Mouse (Mus musculus) thymus, postnatal 4 days (tissue): ENCODE measurements around the gene Fen1.
A peak's percentile ranks its signal among the peaks of the same experiment; 100 is the strongest.

Experiments
- DNase-seq: peaks from one replicate; pipeline ENCODE4 v3.0.0; 2021

Fen1 gene

GRCm38 (mm10) chr19:10203848-10204615 lies at the start of gene Fen1, which contains the start of gene Tmem258:
Fen1 (minus strand) TSS chr19:10204169.
Tmem258 (plus strand) TSS chr19:10204014.
- DNase-seq, result peak; percentile 93

GRCm38 (mm10) chr19:10248128-10248527 lies 44.2 kb upstream of the Fen1 start:
- DNase-seq, result no peak

GRCm38 (mm10) chr19:10247165-10247564 lies 43.2 kb upstream of the Fen1 start:
- no peak for DNase-seq

- peak; percentile 77 for DNase-seq
Observed at GRCm38 (mm10) chr19:10244183-10244582, 40.2 kb upstream of the Fen1 start.

GRCm38 (mm10) chr19:10242916-10243315 lies 38.9 kb upstream of the Fen1 start:
- DNase-seq, result no peak

- DNase-seq, result peak; percentile 86
Observed at GRCm38 (mm10) chr19:10240654-10241305, 36.8 kb upstream of the Fen1 start, which contains the start of gene Myrf. Myrf (minus strand) TSS chr19:10240748.

- no peak for DNase-seq
Observed at GRCm38 (mm10) chr19:10239975-10240653, 36.1 kb upstream of the Fen1 start.

- no peak for DNase-seq
Observed at GRCm38 (mm10) chr19:10239419-10239818, 35.5 kb upstream of the Fen1 start.

GRCm38 (mm10) chr19:10238477-10238876 lies 34.5 kb upstream of the Fen1 start:
- no peak for DNase-seq

GRCm38 (mm10) chr19:10235784-10236565 lies 32.0 kb upstream of the Fen1 start:
- DNase-seq, result no peak

GRCm38 (mm10) chr19:10232327-10233017 lies 28.5 kb upstream of the Fen1 start:
- DNase-seq, result no peak

GRCm38 (mm10) chr19:10231871-10232270 lies 27.9 kb upstream of the Fen1 start:
- DNase-seq, result no peak

- no peak for DNase-seq
Observed at GRCm38 (mm10) chr19:10231016-10231415, 27.0 kb upstream of the Fen1 start.

GRCm38 (mm10) chr19:10225767-10226166 lies 21.8 kb upstream of the Fen1 start:
- no peak for DNase-seq

- no peak for DNase-seq
Observed at GRCm38 (mm10) chr19:10224637-10225453, 20.9 kb upstream of the Fen1 start.

- DNase-seq, result no peak
Observed at GRCm38 (mm10) chr19:10223561-10223960, 19.6 kb upstream of the Fen1 start.

GRCm38 (mm10) chr19:10222656-10223055 lies 18.7 kb upstream of the Fen1 start:
- no peak for DNase-seq

- no peak for DNase-seq
Observed at GRCm38 (mm10) chr19:10221585-10221984, 17.6 kb upstream of the Fen1 start.

GRCm38 (mm10) chr19:10219593-10219992 lies 15.6 kb upstream of the Fen1 start:
- DNase-seq, result no peak

GRCm38 (mm10) chr19:10219108-10219507 lies 15.1 kb upstream of the Fen1 start:
- peak; percentile 69 for DNase-seq

- no peak for DNase-seq
Observed at GRCm38 (mm10) chr19:10216101-10216500, 12.1 kb upstream of the Fen1 start.
